Mouse (Mus musculus): ENCODE data around the gene Spag6.

Spag6 gene

GRCm38 (mm10) chr2:18737040-18737439 is 43.2 kb downstream of the Spag6 start:
- no peak for DNase-seq

DNA sequence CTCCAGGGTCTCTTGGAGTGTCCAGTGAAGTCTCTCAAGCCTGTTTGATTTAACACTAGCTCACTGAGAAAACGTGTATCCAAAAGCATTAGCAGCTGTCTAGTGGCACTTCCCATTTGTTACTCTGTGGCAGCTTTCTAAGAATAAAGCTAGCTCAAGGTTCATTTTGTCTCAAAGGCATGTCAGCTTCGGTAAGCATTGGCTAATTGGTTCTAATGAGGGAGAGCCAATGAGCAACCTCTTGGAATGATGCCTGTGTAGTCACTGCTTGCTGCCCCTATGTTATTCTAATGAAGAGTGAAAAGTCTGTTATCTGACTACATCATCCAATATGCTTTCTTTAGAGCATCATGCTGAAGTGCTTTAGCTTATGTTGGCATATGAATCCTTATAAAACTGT is 45.4 kb downstream of the Spag6 start:
- no peak for DNase-seq

DNA sequence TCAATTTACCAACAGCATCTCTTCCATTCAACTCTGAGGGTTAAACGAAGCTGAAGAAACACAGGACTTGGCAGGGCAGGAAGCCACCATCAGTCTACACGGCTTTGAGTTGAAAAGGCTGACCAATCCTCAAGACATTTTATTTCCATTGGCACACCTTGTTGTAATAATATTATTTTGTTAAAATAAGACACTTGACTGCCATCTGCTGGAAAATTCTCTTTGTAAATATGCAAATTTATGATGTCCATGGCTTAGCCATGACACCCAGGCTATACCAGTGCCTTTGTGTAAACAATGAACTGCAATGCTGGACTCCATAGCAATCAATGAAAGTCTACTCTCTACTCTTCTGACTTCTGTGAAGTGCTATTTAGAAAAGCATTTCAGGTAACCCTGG is 62.3 kb downstream of the Spag6 start:
- no peak for DNase-seq

DNA sequence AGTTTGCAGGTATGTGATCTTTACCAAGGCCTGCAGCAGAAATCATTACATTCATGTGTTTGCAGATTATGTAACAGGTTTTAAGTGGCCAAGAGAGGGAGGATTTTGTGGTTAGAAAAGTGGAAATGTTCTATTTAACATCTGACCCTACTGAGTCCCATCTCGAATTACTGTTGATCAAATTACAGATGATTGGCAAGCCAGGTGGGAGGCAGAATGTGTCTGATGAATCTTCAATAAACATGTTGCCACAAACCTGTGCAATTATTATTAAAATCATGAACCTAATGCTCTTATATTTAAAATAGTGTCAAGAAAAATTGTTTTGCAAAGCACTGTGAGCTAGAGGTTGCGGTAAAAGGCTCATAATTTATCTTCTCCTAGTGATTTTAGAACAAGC is 71.0 kb downstream of the Spag6 start:
- no peak for DNase-seq

DNA sequence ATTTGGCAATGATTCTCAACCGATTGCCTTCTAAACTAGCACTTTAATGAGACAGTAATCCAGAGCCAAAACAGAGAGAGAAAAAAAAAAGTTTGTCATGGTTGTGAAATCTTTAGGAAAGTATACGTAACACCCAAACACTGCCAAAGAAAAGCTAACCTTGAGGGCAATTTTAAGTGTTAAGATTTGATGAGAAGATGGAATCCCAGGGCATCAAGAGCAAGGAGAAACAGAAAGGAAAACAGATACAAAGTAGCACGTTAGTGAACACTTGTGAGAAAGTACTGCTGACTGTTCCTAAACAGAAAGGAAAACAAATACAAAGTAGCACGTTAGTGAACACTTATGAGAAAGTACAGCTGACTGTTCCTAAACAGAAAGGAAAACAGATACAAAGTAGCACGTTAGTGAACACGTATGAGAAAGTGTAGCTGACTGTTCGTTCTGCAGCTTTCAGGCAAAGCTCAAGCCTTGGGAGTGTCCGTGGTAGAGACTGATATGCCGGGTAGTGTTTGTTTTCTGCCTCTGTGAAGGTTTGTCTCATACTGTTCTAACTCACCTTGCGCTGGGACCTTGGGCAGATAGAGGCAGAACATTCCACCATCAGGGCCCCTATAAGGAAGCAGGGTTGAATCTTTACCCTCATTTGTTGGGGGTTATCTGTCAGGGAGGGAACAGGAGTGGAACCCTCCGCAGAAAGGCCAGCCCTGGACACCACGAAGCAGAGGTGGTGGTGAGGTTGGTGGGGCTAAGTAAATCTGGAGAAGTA is 71.8 kb downstream of the Spag6 start:
- DNase-seq, result no peak

DNA sequence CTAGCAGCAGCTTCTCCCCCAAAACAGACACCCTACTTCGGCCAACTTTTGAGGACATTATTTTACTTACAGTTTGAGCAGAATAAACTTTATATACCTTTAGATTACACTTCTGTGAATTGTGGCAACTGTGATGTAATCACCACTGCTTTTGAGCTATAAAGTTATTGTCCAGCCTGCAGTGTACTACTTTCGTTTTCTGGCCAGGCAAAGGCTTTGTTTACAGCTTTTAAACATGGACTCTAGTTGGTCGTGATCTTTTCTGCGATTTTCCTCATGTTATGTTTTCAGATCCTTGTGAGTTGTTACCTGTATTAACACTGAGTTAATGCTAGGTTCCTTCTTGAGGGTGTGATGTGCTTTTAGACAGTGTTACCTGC is 72.6 kb downstream of the Spag6 start:
- DNase-seq, result no peak

DNA sequence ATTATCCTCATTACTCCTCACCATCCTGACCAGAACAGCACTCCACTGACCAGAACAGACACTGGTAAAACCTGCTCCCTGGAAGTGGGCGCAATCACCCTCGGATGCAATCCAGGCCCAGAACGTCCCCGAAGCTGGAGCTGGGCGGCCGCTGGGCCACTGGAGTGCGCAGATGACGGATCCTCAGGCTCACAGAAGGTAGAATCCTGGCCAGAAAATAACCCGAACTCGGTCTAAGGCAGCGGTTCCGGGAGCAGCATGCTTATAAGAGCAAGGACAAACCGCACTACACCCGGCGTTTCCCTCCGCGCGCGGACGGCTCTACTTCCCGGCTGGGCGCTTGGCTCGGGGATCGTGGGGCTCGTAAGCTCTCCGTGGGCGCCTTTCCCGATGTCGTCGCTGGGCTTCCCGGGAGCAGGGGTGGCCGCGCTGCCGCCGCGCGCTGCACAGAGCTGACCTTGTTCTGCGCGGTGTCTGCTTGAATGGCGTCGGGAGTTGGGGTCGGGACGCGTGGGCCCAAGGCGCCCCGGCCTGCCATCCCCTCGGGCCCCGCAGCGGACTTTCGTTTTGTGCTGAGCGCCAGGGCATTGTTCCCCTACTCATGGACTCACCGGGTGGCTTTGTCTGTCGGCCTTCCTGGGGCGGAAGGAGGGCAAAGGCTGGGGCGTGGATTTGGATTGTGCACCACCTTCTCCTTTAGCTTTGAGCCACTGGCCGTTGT is 73.1 kb downstream of the Spag6 start:
- DNase-seq, result peak; percentile 84 to 88

DNA sequence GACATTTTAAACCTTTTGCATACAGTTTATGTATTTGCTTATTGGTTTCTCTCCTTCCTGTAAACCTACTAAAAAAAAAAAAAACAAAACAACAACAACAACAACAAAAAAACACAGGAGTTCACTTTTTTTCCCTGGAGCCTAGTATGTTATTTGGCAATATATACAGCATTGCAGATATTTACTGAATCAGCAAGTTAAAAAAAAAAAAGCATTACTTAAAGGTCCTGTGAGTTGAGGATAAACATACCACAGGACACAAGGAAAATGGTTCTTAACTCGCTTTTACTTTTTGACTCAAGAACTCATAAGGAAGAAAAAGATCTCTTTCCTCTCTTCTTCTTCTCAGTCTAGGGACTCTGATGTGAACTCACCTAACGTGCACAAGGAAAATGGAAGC is 74.6 kb downstream of the Spag6 start:
- DNase-seq, result no peak

GRCm38 (mm10) chr2:18772413-18772812 is 78.6 kb downstream of the Spag6 start:
- no peak for DNase-seq

GRCm38 (mm10) chr2:18774326-18774725 is 80.5 kb downstream of the Spag6 start:
- no peak for DNase-seq

DNA sequence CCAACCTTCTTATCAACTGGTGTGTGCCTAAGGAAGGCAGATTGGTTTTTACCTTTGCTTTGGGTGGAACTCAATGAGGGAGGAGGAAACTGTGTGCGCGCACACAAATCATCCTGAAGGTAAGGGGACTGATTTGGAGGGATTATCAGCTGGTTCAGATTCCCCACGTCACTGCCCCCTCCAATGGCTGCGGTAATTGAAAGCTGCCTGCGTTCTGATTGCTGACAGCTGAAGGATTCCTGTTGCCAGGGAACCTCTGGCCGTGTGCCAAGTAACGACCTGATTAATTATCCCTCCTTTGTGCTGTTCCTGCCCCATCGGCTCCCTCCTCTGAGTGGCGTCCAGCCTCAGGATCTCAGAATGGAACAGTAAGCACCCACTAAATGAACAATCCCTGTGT is 84.4 kb downstream of the Spag6 start:
- peak; percentile 29 to 51 for DNase-seq

- no peak for DNase-seq
These were observed 86.0 kb downstream of the Spag6 start for GRCm38 (mm10) chr2:18779830-18780229.

DNA sequence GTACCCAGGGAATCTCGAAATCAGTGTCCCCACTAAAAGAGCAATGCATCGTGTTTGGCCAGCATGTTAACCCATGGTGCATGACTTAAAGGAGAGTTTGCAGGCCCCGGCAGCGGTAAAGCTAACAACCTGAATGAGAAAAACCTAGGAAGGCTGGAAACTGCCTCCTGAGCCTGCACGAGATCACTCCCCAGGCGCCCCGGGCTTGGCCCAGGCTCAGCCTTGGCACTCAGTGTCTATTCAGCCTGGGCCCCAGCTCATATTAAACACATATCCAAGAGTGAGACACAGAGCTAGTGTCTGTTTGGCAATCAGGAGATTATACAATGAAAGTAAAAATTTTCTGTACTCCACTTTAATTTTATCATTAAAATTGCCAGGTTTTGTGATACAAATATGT is 87.5 kb downstream of the Spag6 start:
- peak; percentile 10 to 29 for DNase-seq

DNA sequence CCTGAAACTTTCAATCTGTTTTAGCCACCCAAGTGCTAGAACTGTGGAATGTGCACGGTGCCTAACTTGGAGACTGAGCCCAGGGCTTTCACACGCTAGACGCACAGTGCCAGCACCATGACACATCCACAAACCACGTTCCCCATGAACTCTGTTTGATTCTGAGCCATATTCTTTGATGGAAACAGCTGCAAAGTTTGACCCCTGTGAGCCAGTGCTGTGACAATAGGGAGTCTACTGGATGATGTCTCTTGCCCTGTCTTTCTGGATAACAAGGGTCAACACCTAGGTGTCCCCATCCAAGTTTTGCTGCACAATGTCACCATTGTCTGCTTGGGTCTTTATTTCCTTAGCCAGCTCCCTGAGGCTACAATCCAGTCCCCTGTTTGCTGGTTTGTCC is 100.4 kb downstream of the Spag6 start:
- no peak for DNase-seq

DNA sequence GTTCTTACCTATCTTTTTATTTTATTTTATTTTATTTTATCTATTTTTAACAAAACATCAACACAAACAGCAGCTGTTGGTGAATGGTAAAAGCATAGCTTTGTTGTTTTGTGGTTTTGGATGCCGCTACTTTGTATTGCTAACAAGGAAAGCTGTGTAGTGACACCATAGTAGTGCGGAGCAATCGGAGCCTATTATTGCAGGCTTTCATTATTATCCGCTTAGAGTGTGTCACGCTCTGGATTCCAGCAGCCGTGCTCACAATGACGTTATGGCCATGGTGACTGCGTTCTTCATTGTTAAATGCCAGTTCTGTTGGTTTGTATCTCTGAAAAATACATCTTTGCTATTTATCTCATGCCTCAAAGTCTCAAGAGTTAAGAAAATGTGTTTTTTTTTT is 103.9 kb downstream of the Spag6 start:
- DNase-seq, result no peak

DNA sequence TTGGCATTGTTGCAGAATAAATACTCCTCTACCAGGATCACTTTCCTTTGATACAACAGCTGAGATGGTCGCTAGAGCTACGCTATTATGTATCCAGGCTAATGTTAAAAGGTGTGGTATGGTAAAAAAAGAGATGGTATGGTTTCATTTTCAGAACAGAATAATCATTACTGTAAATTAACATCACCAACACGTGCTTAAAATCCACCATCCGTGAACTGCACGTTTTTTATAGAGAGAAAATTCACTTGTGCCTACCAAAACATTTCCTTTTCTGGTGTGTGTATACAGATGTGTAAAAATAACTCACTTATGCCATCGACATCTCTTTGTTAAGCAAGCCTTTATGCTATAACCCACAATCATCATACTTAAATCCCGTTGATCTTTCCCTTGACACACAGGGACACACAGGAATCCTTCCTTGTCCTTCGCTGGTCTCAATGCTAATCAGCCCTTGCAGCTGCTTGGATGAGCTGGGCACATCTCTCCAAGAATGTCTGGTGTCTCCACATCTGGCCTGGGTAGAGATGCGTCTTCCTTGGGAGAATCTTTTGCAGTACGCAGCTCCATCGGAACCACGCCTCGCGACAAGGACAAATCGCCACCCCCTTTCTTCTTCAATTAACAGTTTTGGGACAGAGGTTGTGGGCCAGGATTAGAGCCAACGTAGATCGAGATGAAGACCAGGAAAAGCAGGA is 105.6 kb downstream of the Spag6 start:
- no peak for DNase-seq
